Mouse (Mus musculus) adrenal gland, postnatal 10 days (tissue): ENCODE results near the gene Stra8. TPM values are rescaled to one million over a fixed set of nuclear protein-coding genes. Genes with fewer than 3 reads are reported as not detected.

Source experiments
- DNase-seq: peaks from one replicate; pipeline ENCODE4 v3.0.0; 2021; ENCODE audit warnings: mixed read lengths
- total RNA-seq, 2 experiments: library from RNA; stranded (reverse); gene quantifications; 2 replicates each; pipeline ENCODE4 v1.2.3; 2021

Gene Stra8
- total RNA-seq, 2 experiments from 2014 or later: not detected

GRCm38 (mm10) chr6:34942446-34942845 is 22.5 kb downstream of the Stra8 start:
- no peak for DNase-seq

DNA sequence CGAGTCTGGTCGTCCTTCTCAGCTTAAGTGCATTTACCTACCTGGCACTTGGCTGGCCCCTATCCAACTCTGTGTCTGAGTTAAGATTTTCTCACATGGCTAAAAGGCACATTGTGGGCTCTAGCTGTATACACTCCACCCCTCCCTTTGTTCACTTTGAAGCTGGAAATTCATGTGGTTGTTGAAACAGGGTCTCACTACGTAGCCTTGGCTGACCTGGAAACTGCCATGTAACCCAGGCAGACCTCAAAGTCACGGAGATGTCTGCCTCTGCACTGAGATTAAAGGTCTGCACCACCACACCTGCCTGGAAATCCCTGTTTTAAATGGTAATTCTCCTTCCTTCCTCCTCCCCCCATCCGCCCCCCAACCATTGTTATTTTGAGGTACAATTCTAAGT is 23.5 kb downstream of the Stra8 start:
- DNase-seq: no peak

DNA sequence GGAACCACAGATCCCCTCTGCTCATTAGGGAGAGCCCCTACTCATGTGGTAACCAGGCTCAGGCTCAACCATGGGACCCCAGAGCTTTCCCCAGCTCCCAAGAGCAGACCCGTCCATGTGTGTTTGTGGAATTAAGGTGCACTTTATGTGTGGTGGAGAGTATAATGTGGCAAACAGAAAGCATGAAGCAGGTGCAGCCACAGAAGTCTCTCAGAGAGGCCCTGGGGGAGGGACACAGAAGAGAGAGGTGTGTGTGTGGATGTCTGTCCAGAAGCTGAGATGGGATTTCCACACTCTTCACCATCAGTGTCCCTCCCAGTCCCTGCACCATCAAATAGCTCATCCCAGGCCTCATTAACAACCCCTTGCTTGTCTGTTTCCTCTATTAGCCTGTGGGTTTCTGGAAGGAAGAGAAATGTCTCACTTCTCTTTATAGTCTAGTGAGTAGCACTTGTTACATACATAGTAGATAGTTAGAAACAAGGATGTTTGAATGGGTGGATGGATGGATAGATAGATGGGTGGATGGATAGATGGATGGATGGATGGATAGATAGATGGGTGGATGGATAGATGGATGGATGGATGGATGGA is 26.6 kb downstream of the Stra8 start:
- DNase-seq: no peak

DNA sequence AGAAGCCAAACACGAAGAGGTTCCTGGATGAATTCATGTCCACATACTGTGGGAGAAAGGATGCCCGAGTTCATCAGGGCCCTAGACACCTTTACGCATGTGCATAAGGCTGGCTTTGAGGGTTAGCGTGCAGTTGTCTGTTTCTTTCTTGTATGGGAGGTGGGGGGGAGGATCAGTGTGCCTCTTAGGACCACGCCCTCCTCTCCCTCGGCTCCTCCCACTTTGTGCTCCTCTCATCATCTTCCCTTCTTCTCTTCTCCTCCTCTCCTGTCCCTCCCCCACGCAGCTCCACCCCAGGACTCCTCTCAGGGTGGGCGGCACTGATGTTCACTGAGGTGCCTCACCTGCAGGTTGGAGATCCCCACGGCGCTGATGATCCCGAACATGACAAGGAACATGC is 28.5 kb downstream of the Stra8 start:
- DNase-seq: no peak

DNA sequence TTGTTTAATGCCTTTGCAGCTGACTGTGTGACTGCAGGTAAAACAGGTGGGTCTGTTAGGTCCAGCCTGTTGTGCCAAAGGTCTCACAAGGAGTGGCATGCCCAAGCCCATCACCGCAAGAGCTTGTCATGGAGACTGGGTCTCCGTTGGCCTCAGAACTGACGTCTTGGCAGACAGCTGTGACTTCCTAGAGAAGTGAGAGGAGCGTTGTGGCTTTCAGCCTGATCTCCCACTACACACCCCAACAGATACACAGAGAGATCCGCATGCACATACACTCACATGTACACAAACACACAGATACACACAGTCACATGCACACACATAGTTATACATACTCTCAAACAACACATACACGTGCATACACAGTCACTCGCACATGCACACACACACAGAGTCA is 31.6 kb downstream of the Stra8 start:
- no peak for DNase-seq

DNA sequence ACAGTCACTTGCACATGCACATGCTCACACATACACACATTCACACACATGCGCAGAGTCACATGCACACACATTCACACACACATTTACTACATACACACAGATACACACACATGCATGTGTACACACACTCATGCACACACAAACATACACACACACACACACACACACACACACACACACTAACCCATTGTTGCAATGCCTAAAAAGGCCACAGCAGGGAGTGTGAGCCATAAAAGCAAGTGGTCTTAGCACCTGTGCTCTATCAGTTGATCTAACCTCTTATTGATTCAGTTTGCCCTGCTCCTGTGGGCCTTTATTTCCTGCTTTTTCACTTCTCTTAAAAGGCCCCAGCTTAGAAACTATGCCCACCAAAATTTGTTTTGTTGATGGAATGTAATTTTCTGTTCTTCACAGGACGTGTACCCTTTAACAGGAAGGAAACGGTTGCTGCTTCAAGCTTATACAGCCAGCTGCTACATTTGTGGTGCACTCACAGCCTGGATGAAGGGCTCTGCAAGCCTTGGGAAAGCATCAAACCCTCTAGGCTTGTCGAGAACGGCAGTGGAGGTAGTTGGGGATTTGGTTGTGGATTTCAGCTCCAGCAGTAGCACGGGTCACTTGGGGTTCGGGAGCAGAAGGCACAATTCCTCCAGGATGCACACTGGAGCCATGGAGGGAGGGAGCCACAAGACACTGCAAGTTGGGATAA is 32.1 kb downstream of the Stra8 start:
- DNase-seq: no peak

DNA sequence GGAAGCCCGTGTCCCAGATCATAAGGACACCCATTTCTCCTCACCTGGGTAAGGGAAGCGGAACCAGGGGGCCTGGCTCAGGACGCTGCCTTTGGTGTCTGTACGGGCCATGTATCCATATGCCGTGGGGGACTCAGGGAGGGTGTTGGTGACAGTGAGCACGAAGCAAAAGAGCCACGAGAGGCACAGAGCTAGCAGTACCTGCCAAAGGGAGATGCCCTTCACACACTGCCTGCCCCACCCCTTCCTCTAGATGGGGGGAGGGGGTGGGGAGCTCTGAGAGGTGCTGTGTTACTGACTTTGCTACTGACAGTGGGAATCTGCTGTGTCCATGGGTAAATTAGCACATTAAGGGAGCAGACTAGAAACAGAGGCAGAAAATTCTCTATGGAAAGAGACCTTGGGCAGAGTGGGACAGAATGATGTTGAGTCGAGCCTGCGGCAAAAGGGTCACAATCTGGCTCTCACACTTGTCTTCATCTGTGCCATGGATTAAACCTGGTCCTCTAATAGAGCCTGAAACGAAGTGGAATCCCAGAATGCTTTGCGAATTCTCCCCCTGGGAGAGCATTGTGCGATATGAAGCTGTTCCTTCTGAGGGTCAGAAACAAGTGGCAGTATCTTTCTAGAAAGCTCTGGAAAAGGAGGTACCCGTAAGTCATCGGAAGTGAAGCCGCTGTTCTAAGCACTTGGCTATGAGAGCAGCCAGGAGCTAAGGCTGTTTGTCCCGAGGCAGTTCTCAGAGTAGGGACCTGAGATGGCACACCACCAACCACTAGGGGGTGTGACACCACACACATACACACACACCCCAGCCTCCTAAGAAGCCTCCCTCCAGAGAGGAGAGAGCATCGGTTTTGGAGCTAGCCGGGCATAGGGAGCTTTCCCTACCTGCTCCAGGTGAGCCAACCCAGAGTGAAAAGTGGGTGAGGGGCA is 35.2 kb downstream of the Stra8 start:
- DNase-seq: peak; percentile 28

DNA sequence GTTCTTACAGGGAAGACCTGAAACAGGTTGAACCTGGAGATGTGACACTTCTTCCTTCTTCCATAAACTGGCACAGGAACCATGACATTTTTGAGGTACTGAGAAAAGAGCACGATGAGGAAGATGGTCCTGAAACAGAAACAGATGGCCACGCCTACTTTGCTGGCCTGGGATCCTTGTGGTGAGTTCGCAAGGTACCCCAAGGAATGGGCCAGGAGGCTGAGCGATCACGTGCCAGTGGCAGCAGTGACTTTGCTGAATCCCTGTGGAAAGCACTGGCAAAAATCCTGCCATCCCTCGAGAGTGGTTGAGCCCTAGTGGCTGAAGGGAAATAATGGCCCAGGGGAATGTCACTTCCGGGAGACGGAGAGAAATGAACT is 35.9 kb downstream of the Stra8 start:
- no peak for DNase-seq

- DNase-seq: no peak
Observed at GRCm38 (mm10) chr6:34959131-34959530, 39.2 kb downstream of the Stra8 start.

- DNase-seq: no peak
Observed at GRCm38 (mm10) chr6:34964550-34964949, 44.6 kb downstream of the Stra8 start.

DNA sequence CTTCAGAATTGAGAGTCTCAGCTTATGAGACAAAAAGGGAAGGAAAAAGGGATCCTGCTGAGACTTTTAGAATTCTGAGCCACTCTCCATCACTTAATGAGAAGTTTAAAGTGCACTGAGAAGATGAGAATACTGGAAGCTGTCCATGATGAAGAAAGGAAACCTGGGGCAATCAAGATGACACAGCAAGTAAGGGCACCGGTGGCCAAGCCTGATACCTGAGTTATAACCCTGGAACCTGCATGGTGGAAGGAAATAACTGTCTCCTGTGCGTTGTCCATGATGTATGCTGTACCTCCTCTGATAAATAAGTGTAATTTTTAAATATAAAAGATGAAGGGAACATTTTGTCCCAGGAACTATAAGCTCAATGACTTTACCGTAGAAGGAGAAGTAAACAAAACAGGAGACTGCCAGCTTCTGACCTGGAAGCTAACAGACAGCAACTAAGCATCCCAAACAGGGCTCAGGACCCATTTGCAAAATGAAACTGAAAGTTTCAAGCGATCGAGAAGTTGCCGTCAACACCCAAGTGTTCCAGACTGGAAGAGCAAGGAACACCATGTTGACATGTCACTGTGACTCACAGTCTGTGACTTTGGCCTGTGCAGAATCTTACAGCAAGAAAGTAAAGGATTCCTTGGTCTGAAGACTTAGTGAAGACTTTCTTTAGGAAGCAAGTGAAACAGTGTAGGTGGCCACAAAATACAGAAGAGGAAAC is 46.0 kb downstream of the Stra8 start:
- DNase-seq: no peak

- DNase-seq: no peak
Observed at GRCm38 (mm10) chr6:34971181-34971580, 51.2 kb downstream of the Stra8 start.

GRCm38 (mm10) chr6:34979291-34979690 is 59.3 kb downstream of the Stra8 start:
- DNase-seq: no peak

DNA sequence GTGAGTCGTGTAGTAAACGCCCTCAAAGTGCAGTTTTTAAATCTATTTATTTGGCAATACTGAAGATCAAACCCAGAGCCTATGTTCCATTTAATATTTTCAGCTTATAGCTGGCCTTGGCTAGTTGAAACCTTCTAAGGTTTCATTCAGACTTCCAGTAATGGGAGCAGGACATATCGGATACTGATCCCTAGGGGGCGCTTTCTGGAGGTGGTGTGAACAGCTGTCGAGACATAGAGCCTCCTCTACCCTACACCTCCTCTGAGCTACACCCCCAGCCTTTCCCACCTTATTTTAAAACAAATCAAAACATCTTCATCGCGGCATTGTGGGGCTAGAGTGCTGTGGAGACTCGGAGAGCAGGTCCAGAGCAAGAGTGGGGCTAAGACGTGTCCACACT is 60.7 kb downstream of the Stra8 start:
- DNase-seq: no peak

GRCm38 (mm10) chr6:34987085-34987645 is 67.2 kb downstream of the Stra8 start:
- DNase-seq: no peak

DNA sequence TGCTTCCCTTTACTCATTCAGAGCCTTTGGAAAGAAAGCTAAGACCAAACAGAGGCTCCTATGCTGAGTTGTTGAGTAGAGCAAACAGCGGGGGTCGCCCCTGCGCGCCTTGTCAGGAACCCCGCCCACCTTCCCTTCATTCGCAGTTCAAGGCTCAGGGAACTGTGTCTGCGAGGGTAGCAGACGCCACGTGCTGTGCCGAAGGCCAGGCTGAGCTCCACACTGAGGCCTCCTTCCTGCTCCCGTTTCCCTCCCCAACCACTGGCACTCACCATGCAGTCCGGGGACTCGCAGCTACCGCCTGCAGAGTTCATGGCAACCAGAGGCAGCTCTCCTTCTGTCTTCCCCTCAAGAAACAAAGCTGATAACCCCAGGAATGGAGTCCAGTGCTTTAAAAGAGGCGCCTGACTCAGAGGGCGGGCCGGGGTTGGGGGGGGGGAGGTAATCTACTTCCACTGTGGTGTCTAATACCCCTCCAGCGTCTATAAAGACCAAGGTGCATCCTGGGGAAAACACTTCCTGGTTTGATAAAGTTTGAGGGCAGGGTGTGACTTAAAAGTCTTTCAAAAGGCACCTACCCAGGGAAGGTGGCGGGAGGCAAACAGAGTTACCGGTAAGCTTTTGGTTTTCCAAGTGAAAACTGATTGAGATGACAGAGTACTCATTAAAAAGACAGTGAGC is 68.3 kb downstream of the Stra8 start, which contains the start of gene Slc23a4:
Gene Slc23a4, minus strand, starts transcription at position 324 of the 681 bp plus-strand sequence.
- peak; percentile 12 for DNase-seq

Other genes starting within 250 kb of the Stra8 start
- 10 to 100 TPM; 14.6 to 17.8 TPM for gene Agbl3, start 139.7 kb upstream of the Stra8 start, total RNA-seq
- 10 to 100 TPM; 23.8 to 34.7 TPM for gene Tmem140, start 57.0 kb upstream of the Stra8 start, total RNA-seq
- 1 to 10 TPM; 6.2 to 8.8 TPM for gene Cyren, start 42.1 kb upstream of the Stra8 start, total RNA-seq
- 10 to 100 TPM; 21.0 to 27.3 TPM for gene Wdr91, start 9.3 kb upstream of the Stra8 start, total RNA-seq
- gene Slc23a4, start 68.2 kb downstream of the Stra8 start, total RNA-seq: under 1 TPM; 0.12 to 0.30 TPM
- 10 to 100 TPM; 18.2 to 23.4 TPM for gene Cnot4, start 213.6 kb downstream of the Stra8 start, total RNA-seq